Mouse (Mus musculus) colon, adult 2 months (tissue): ENCODE measurements around the gene Olfr1179. TPM values are rescaled to one million over a fixed set of nuclear protein-coding genes. Genes with fewer than 3 reads are reported as not detected.

Source experiments
- polyA plus RNA-seq: library from polyadenylated mRNA; depleted of rRNA; stranded (reverse); fragments of >200 nt; gene quantifications from 2 replicates; pipeline ENCODE4 v1.2.3, GENCODE M21; 2012; rRNA removed

Gene Olfr1179
- not detected in 2 replicates for polyA plus RNA-seq

GRCm38 (mm10) chr2:88406353-88406752 is at the start of gene Olfr1179:
Gene Olfr1179 (minus strand): TSS chr2:88406453.

GRCm38 (mm10) chr2:88454567-88454966 is 48.3 kb upstream of the Olfr1179 start, which contains the start of gene Olfr1183:
Gene Olfr1183 (plus strand): TSS chr2:88454867.

GRCm38 (mm10) chr2:88449031-88449430 is 42.8 kb upstream of the Olfr1179 start, which contains the start of gene Gm13757:
Gene Gm13757 (minus strand): TSS chr2:88449131.

GRCm38 (mm10) chr2:88426071-88426470 is 19.8 kb upstream of the Olfr1179 start, which contains the start of gene Olfr1181:
Gene Olfr1181 (minus strand): TSS chr2:88426171.

GRCm38 (mm10) chr2:88419051-88419450 is 12.8 kb upstream of the Olfr1179 start, which contains the start of gene Olfr1180:
Gene Olfr1180 (minus strand): TSS chr2:88419151.

GRCm38 (mm10) chr2:88386762-88387161 is 19.5 kb downstream of the Olfr1179 start, which contains the start of gene Olfr1178:
Gene Olfr1178 (plus strand): TSS chr2:88387062.

Other genes with a start within 250 kb of the Olfr1179 start
- not detected in 2 replicates for gene Olfr1168, start 224.6 kb downstream of the Olfr1179 start, polyA plus RNA-seq
- gene Olfr1170, start 178.1 kb downstream of the Olfr1179 start, polyA plus RNA-seq = not detected in 2 replicates
- not detected in 2 replicates for gene Olfr1173, start 126.6 kb downstream of the Olfr1179 start, polyA plus RNA-seq
- not detected in 2 replicates for gene Olfr1174-ps, start 91.3 kb downstream of the Olfr1179 start, polyA plus RNA-seq
- gene Olfr1175-ps, start 79.2 kb downstream of the Olfr1179 start, polyA plus RNA-seq = not detected in 2 replicates
- gene Olfr1176, start 69.7 kb downstream of the Olfr1179 start, polyA plus RNA-seq = not detected in 2 replicates
- gene Olfr1177-ps, start 60.0 kb downstream of the Olfr1179 start, polyA plus RNA-seq = not detected in 2 replicates
- gene Olfr1178, start 19.4 kb downstream of the Olfr1179 start, polyA plus RNA-seq = not detected in 2 replicates
- gene Olfr1180, start 12.7 kb upstream of the Olfr1179 start, polyA plus RNA-seq = not detected in 2 replicates
- not detected in 2 replicates for gene Olfr1181, start 19.7 kb upstream of the Olfr1179 start, polyA plus RNA-seq
- gene Gm13757, start 42.7 kb upstream of the Olfr1179 start, polyA plus RNA-seq = not detected in 2 replicates
- not detected in 2 replicates for gene Olfr1183, start 48.4 kb upstream of the Olfr1179 start, polyA plus RNA-seq
- gene Olfr1184, start 77.1 kb upstream of the Olfr1179 start, polyA plus RNA-seq = not detected in 2 replicates
- not detected in 2 replicates for gene Olfr1185-ps1, start 86.9 kb upstream of the Olfr1179 start, polyA plus RNA-seq
- gene Olfr1186, start 112.1 kb upstream of the Olfr1179 start, polyA plus RNA-seq = not detected in 2 replicates
- gene Olfr1188, start 150.5 kb upstream of the Olfr1179 start, polyA plus RNA-seq = not detected in 2 replicates
- gene Olfr1189, start 180.0 kb upstream of the Olfr1179 start, polyA plus RNA-seq = not detected in 2 replicates
- not detected in 2 replicates for gene Olfr1191-ps1, start 234.1 kb upstream of the Olfr1179 start, polyA plus RNA-seq
- gene Olfr1192-ps1, start 242.1 kb upstream of the Olfr1179 start, polyA plus RNA-seq = not detected in 2 replicates